Mouse (Mus musculus) layer of hippocampus, adult 11-12 months (tissue): ENCODE results near the gene Vmn2r92.
"Not testable (repeated sequence)": the region's sequence is repeated elsewhere in the genome, so short reads cannot be mapped to it uniquely, and the experiment has no call there.

ENCODE experiments used
- DNase-seq: peaks from one replicate; pipeline ENCODE4 v3.0.0; 2022; ENCODE audit warnings: low spot score

The Vmn2r92 gene

GRCm38 (mm10) chr17:18151587-18151986 is at the start of gene Vmn2r92:
Gene Vmn2r92 (plus strand): TSS chr17:18151887.
- DNase-seq: not testable (repeated sequence)

GRCm38 (mm10) chr17:18102265-18102664 is 49.4 kb upstream of the Vmn2r92 start:
- DNase-seq: not testable (repeated sequence)

GRCm38 (mm10) chr17:18161194-18161593 is 9.5 kb downstream of the Vmn2r92 start:
- not testable (repeated sequence) for DNase-seq

GRCm38 (mm10) chr17:18189732-18190131 is 38.0 kb downstream of the Vmn2r92 start:
- DNase-seq: no peak

- no peak for DNase-seq
Observed at GRCm38 (mm10) chr17:18221300-18221699, 69.6 kb downstream of the Vmn2r92 start.

GRCm38 (mm10) chr17:18231996-18232395 is 80.3 kb downstream of the Vmn2r92 start:
- no peak for DNase-seq

GRCm38 (mm10) chr17:18236931-18237330 is 85.2 kb downstream of the Vmn2r92 start:
- DNase-seq: no peak
